Mouse (Mus musculus) forebrain, embryonic 11.5 days (tissue): ENCODE measurements around the gene Tmem129. TPM values are rescaled to one million over a fixed set of nuclear protein-coding genes. Genes with fewer than 3 reads are reported as not detected.

Experiments
- ATAC-seq: fragments of 200-750 bp; cut with Nextera tagmentation; replicated peaks from 2 replicates; pipeline ENCODE4 v1.8.0; 2017; ENCODE audit warnings: moderate TSS enrichment; ENCODE audit not compliant: low FRiP score
- DNase-seq: peaks from one replicate; pipeline ENCODE4 v3.0.0-alpha.2; 2017; ENCODE audit warnings: low spot score
- H3K27ac ChIP-seq: fragments of 300-500 bp; sonication (generic); 2 replicates; pipeline ENCODE4 v1.5.1; 2014; ENCODE audit warnings: low read depth, low read length
- H3K27me3 ChIP-seq: fragments of 300-500 bp; sonication (generic); 2 replicates; pipeline ENCODE4 v1.6.1; 2014; ENCODE audit warnings: mild to moderate bottlenecking, low read length, mixed read lengths; ENCODE audit not compliant: control insufficient read depth, insufficient read depth
- H3K36me3 ChIP-seq: fragments of 300-500 bp; sonication (generic); 2 replicates; pipeline ENCODE4 v1.6.1; 2014; ENCODE audit warnings: mild to moderate bottlenecking, low read length, moderate library complexity, mixed read lengths; ENCODE audit not compliant: control insufficient read depth, insufficient read depth
- H3K4me1 ChIP-seq: fragments of 300-500 bp; sonication (generic); replicated peaks from 2 replicates; pipeline ENCODE4 v1.6.1; 2014; ENCODE audit warnings: low read length, mixed read lengths; ENCODE audit not compliant: control insufficient read depth, insufficient read depth
- H3K4me2 ChIP-seq: fragments of 300-500 bp; sonication (generic); 2 replicates; pipeline ENCODE4 v1.6.1; 2014; ENCODE audit warnings: low read depth, mild to moderate bottlenecking, low read length, moderate library complexity, mixed read lengths; ENCODE audit not compliant: severe bottlenecking
- H3K4me3 ChIP-seq: fragments of 300-500 bp; sonication (generic); 2 replicates; pipeline ENCODE4 v1.5.1; 2014; ENCODE audit warnings: low read depth, low read length
- H3K9ac ChIP-seq: fragments of 300-500 bp; sonication (generic); 2 replicates; pipeline ENCODE4 v1.6.1; 2014; ENCODE audit warnings: low read length
- H3K9me3 ChIP-seq: fragments of 300-500 bp; sonication (generic); 2 replicates; pipeline ENCODE4 v1.6.1; 2016; ENCODE audit warnings: low read length, mixed read lengths; ENCODE audit not compliant: control insufficient read depth
- WGBS: fragments of 180-500 bp; shearing (Covaris S2); extraction: QIAGEN DNeasy Blood & Tissue Kit; methylation state at CpG from one replicate; pipeline ENCODE4 v1.1.7; 2014; 5-methylcytosine and 5-hydroxymethylcytosine counted together
- polyA plus RNA-seq: library from polyadenylated mRNA; unstranded; fragments of >200 nt; fragmentation: Nextera tagmentation; extraction: Ambion mirVana; gene quantifications from 2 replicates; pipeline ENCODE4 v1.2.1, GENCODE M21; 2014

The Tmem129 gene
- polyA plus RNA-seq, 1 experiment from 2014 or later: 39.3 TPM

GRCm38 (mm10) chr5:33689852-33690645, 31.8 kb upstream of the Tmem129 start:
- Histone ChIP-seq H3K4me3 (no peak overlapping the region), H3K27me3 (peaks cover 28% of the 10 kb centered on the region), H3K27ac (peak overlapping the region; percentile 85), H3K9ac (peak overlapping the region; percentile 50), H3K9me3 (no peaks in the 10 kb centered on the region), H3K4me1 (peaks cover 51% of the 10 kb centered on the region), H3K36me3 (no peaks in the 10 kb centered on the region), H3K4me2 (peak overlapping the region; percentile 42)
- ATAC-seq (no peak), DNase-seq (peak; percentile 61)
- WGBS: 71% methylated on average over 11 of the region's 11 CpGs

- peaks cover 44% of the 10 kb centered on the region for H3K4me1 ChIP-seq
- H3K36me3 ChIP-seq: no peaks in the 10 kb centered on the region
- H3K4me2 ChIP-seq: peak overlapping the region; percentile 42
- H3K9ac ChIP-seq: peak overlapping the region; percentile 50
- ATAC-seq: peak; percentile 83
- peak; percentile 89 for DNase-seq
- H3K27ac ChIP-seq: peak overlapping the region; percentile 85
- 19% methylated on average over 19 of the region's 20 CpGs for WGBS
- H3K9me3 ChIP-seq: no peaks in the 10 kb centered on the region
- H3K27me3 ChIP-seq: peaks cover 25% of the 10 kb centered on the region
- no peak overlapping the region for H3K4me3 ChIP-seq
Observed at GRCm38 (mm10) chr5:33689221-33689844, 31.1 kb upstream of the Tmem129 start.

GRCm38 (mm10) chr5:33688278-33689220, 30.3 kb upstream of the Tmem129 start:
- WGBS: 50% methylated on average over 14 of the region's 14 CpGs
- peak overlapping the region; percentile 50 for H3K9ac ChIP-seq
- peaks cover 17% of the 10 kb centered on the region for H3K27me3 ChIP-seq
- no peaks in the 10 kb centered on the region for H3K36me3 ChIP-seq
- no peak for ATAC-seq
- no peaks in the 10 kb centered on the region for H3K9me3 ChIP-seq
- H3K4me3 ChIP-seq: no peak overlapping the region
- peak overlapping the region; percentile 42; the same call in 1 of the 2 replicates for H3K4me2 ChIP-seq
- DNase-seq: peak; percentile 61
- peaks cover 38% of the 10 kb centered on the region for H3K4me1 ChIP-seq
- peak overlapping the region; percentile 85 for H3K27ac ChIP-seq

GRCm38 (mm10) chr5:33687142-33687541, 28.9 kb upstream of the Tmem129 start:
- WGBS: 83% methylated on average over 4 of the region's 4 CpGs
- H3K4me2 ChIP-seq: no peak overlapping the region
- H3K9me3 ChIP-seq: no peaks in the 10 kb centered on the region
- no peak overlapping the region for H3K27ac ChIP-seq
- DNase-seq (no peak), ATAC-seq (no peak)
- no peak overlapping the region for H3K4me3 ChIP-seq
- H3K36me3 ChIP-seq: no peaks in the 10 kb centered on the region
- no peak overlapping the region for H3K9ac ChIP-seq
- H3K4me1 ChIP-seq: peaks cover 25% of the 10 kb centered on the region
- H3K27me3 ChIP-seq: peaks cover 11% of the 10 kb centered on the region

DNA sequence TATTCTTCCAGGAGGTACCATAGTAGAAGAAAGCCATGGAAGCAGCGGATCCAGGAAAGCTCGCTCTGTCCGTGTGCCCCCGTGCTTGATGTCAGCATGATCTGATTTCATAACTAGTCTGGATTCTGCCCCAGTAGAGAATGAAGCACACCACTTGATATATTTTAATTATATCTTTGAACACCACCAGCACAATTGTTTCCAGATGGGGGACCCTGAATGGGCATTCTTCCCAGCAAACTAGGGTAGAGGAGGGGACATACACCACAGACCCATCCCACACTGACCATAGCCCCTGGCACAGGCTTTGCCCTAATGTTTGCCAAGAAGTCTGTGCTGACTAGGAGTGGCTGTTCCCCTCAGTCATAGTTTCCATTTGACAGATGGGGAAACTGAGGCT, 26.7 kb upstream of the Tmem129 start:
- Histone ChIP-seq H3K4me3 (no peak overlapping the region), H3K4me1 (peaks cover 14% of the 10 kb centered on the region)
- 93% methylated on average over 4 of the region's 4 CpGs for WGBS

DNA sequence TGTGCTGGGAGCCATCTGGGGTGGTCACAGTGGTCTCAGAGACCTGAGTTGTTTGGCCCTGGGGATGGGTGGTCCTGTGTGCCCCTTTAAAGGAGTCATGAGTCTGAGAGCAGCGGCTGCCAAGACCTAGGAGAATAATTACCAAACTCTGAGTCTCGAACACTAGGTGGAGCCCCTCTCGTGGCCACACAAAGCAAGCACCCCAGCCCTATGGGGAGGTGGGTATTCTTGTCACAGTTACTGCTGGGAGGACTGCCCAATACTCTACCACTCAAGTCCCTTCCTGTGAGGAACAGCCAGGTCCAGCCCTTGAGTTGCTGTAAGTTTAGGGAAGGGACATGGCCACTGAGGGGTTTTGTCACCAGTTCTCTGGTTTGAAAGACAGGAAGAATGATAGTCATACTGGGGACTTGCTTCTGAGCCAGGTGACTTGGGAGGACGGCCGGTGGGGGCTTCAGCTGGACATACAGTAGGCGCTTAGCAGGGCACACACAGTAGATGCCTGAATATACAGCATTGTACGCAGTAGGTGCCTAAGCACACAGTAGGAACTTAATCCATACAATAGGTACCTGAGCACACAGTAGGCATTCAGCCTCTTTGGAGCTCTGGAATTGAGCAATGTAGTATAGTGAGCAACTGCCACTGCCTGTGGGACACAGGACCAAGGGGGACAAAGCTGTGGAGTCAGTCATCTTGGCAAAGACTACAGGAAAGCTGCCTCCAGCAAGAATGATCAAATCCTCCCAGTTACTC, 25.9 kb upstream of the Tmem129 start:
- no peak overlapping the region for H3K27ac ChIP-seq
- H3K9me3 ChIP-seq: no peaks in the 10 kb centered on the region
- peaks cover 6% of the 10 kb centered on the region; the same call in 1 of the 2 replicates for H3K27me3 ChIP-seq
- no peaks in the 10 kb centered on the region for H3K36me3 ChIP-seq
- no peak overlapping the region for H3K4me2 ChIP-seq
- DNase-seq: peak; percentile 78
- no peak overlapping the region for H3K9ac ChIP-seq
- peak; percentile 62 for ATAC-seq
- H3K4me1 ChIP-seq: peaks cover 7% of the 10 kb centered on the region
- 45% methylated on average over 7 of the region's 7 CpGs for WGBS
- H3K4me3 ChIP-seq: no peak overlapping the region

More for the DNA sequence above, 26.7 kb upstream of the Tmem129 start:
- H3K4me2 ChIP-seq: no peak overlapping the region
- no peaks in the 10 kb centered on the region for H3K36me3 ChIP-seq
- peaks cover 6% of the 10 kb centered on the region; the same call in 1 of the 2 replicates for H3K27me3 ChIP-seq
- H3K27ac ChIP-seq: no peak overlapping the region
- no peaks in the 10 kb centered on the region for H3K9me3 ChIP-seq
- no peak overlapping the region for H3K9ac ChIP-seq
- no peak for ATAC-seq
- DNase-seq: no peak

- DNase-seq (no peak), ATAC-seq (no peak)
- Histone ChIP-seq H3K9me3 (no peaks in the 10 kb centered on the region), H3K36me3 (no peaks in the 10 kb centered on the region), H3K27ac (no peak overlapping the region), H3K4me3 (no peak overlapping the region), H3K4me1 (no peaks in the 10 kb centered on the region), H3K4me2 (no peak overlapping the region), H3K9ac (no peak overlapping the region), H3K27me3 (peaks cover 6% of the 10 kb centered on the region; the same call in 1 of the 2 replicates)
- WGBS: 69% methylated on average over 4 of the region's 4 CpGs
Observed at GRCm38 (mm10) chr5:33682963-33683362, 24.7 kb upstream of the Tmem129 start.
